Mouse (Mus musculus): ENCODE measurements around the gene Gm13276. TPM values are rescaled to one million over a fixed set of nuclear protein-coding genes. Genes with fewer than 3 reads are reported as not detected.

The Gm13276 gene
- total and polyA plus RNA-seq, 3 experiments: not detected

DNA sequence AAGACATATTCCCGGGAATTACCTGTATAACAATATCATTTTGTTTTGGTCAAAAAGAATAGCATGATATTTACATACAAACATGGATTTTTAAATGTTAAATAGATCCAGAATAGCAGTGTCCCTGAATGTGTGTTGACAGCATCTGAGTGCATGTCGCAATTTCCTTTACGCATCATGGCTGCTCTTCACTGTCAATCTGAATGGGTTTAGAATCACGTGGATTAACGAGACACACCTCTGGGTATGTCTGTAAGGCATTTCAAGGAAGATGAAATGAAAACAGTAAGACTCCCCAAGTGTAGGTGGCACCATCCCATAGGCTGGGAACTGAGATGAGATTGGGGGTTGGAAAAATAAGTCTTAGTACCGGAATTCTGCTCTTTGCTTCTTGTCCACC is 46.5 kb upstream of the Gm13276 start:
- no peaks in the 10 kb centered on the region for H3K9me3 ChIP-seq (replicated peaks; ENCODE audit: insufficient read depth, low read length)
- no peaks in the 10 kb centered on the region for H3K79me2 ChIP-seq (ENCODE audit: control insufficient read depth, insufficient read depth, low read length, poor library complexity)
- H3K27ac ChIP-seq (ENCODE audit: control insufficient read depth, low read depth, low read length): no peak overlapping the region
- no peak for DNase-seq (ENCODE audit: low read depth, low spot score)
- H3K27me3 ChIP-seq (ENCODE audit: control insufficient read depth in 1 of 2, insufficient read depth in 2 of 2, low read length in 2 of 2): peaks cover 9 to 10% of the 10 kb centered on the region in 2 experiments
- no peaks in the 10 kb centered on the region for H3K4me1 ChIP-seq (ENCODE audit: control insufficient read depth in 1 of 2, insufficient read depth in 2 of 2, low read length in 2 of 2)
- no peak overlapping the region for H3K9ac ChIP-seq (ENCODE audit: control insufficient read depth, low read depth, low read length, poor library complexity, severe bottlenecking)
- H3K4me3 ChIP-seq (ENCODE audit: control insufficient read depth in 1 of 2, insufficient read depth in 1 of 2, low read depth in 2 of 2, low read length in 2 of 2): no peak overlapping the region
- TF ChIP-seq NRF1 (IDR thresholded peaks at IDR 0.05; ENCODE audit: insufficient read depth, low read depth, low read length, poor library complexity, severe bottlenecking) (no peak), KAT2A (conservative IDR thresholded peaks at IDR 0.05; ENCODE audit: low read depth, low read length) (no peak), RAD21 (IDR thresholded peaks at IDR 0.05; ENCODE audit: low read depth, low read length) (no peak), NELFE (IDR thresholded peaks at IDR 0.05; ENCODE audit: low read depth, low read length) (no peak), CHD2 (IDR thresholded peaks at IDR 0.05; ENCODE audit: low read length) (no peak), HCFC1 (IDR thresholded peaks at IDR 0.05; ENCODE audit: low read depth, low read length) (no peak), RCOR1 (IDR thresholded peaks at IDR 0.05; ENCODE audit: low read depth, low read length) (no peak), POLR2AphosphoS2 (IDR thresholded peaks at IDR 0.05; ENCODE audit: low read length) (no peak), GABPA (IDR thresholded peaks at IDR 0.05; ENCODE audit: low read depth, low read length) (no peak), USF1 (IDR thresholded peaks at IDR 0.05; ENCODE audit: low read depth, low read length) (no peak), JUND (IDR thresholded peaks at IDR 0.05; ENCODE audit: low read depth, low read length) (no peak), ZMIZ1 (IDR thresholded peaks at IDR 0.05; ENCODE audit: low read depth, low read length) (no peak), TCF12 (IDR thresholded peaks at IDR 0.05; ENCODE audit: low read depth, low read length) (no peak), ZKSCAN1 (IDR thresholded peaks at IDR 0.05; ENCODE audit: low read depth, low read length) (no peak), MAZ (IDR thresholded peaks at IDR 0.05; ENCODE audit: low read depth, low read length) (no peak), TBP (IDR thresholded peaks at IDR 0.05; ENCODE audit: low read depth, low read length) (no peak), ZNF384 (IDR thresholded peaks at IDR 0.05; ENCODE audit: low read depth, low read length) (no peak)
- no peaks in the 10 kb centered on the region for H3K36me3 ChIP-seq (ENCODE audit: control insufficient read depth in 1 of 2, insufficient read depth in 2 of 2, low read length in 2 of 2)

GRCm38 (mm10) chr4:88741426-88741825 is 44.1 kb upstream of the Gm13276 start:
- peaks cover 4 to 8% of the 10 kb centered on the region in 2 experiments; a peak in 3 of 4 replicates for H3K27me3 ChIP-seq (ENCODE audit: control insufficient read depth in 1 of 2, insufficient read depth in 2 of 2, low read length in 2 of 2)
- no peaks in the 10 kb centered on the region for H3K4me1 ChIP-seq (ENCODE audit: control insufficient read depth in 1 of 2, insufficient read depth in 2 of 2, low read length in 2 of 2)
- no peak for TF ChIP-seq ZMIZ1 (IDR thresholded peaks at IDR 0.05; ENCODE audit: low read depth, low read length)
- TF ChIP-seq NRF1 (IDR thresholded peaks at IDR 0.05; ENCODE audit: insufficient read depth, low read depth, low read length, poor library complexity, severe bottlenecking): no peak
- no peak for TF ChIP-seq ELF1 (IDR thresholded peaks at IDR 0.05; ENCODE audit: low read depth, low read length)
- TF ChIP-seq MXI1 (IDR thresholded peaks at IDR 0.05; ENCODE audit: low read depth, low read length): no peak
- no peak for TF ChIP-seq JUND (IDR thresholded peaks at IDR 0.05; ENCODE audit: low read depth, low read length)
- no peak for TF ChIP-seq USF1 (IDR thresholded peaks at IDR 0.05; ENCODE audit: low read depth, low read length)
- no peak for TF ChIP-seq USF2 (IDR thresholded peaks at IDR 0.05; ENCODE audit: borderline replicate concordance in 1 of 2, insufficient read depth in 1 of 2, low read depth in 1 of 2, low read length in 2 of 2)
- TF ChIP-seq RCOR1 (IDR thresholded peaks at IDR 0.05; ENCODE audit: low read depth, low read length): no peak
- no peak for TF ChIP-seq MEF2A (IDR thresholded peaks at IDR 0.05; ENCODE audit: extremely low read depth, insufficient replicate concordance, low read depth, low read length, poor library complexity, severe bottlenecking)
- TF ChIP-seq MYB (IDR thresholded peaks at IDR 0.05; ENCODE audit: low read depth, low read length): no peak
- H3K36me3 ChIP-seq (ENCODE audit: control insufficient read depth in 1 of 2, insufficient read depth in 2 of 2, low read length in 2 of 2): no peaks in the 10 kb centered on the region
- DNase-seq (ENCODE audit: low read depth, low spot score): no peak
- no peak overlapping the region for H3K4me3 ChIP-seq (ENCODE audit: control insufficient read depth in 1 of 2, insufficient read depth in 1 of 2, low read depth in 2 of 2, low read length in 2 of 2)
- H3K27ac ChIP-seq (ENCODE audit: control insufficient read depth, low read depth, low read length): no peak overlapping the region
- no peaks in the 10 kb centered on the region for H3K79me2 ChIP-seq (ENCODE audit: control insufficient read depth, insufficient read depth, low read length, poor library complexity)
- H3K9ac ChIP-seq (ENCODE audit: control insufficient read depth, low read depth, low read length, poor library complexity, severe bottlenecking): no peak overlapping the region
- H3K9me3 ChIP-seq (replicated peaks; ENCODE audit: insufficient read depth, low read length): no peaks in the 10 kb centered on the region
